Mouse (Mus musculus) lung, embryonic 14.5 days (tissue): ENCODE measurements around the gene Gm4305. TPM values are rescaled to one million over a fixed set of nuclear protein-coding genes. Genes with fewer than 3 reads are reported as not detected.
"Not testable (repeated sequence)": the region's sequence is repeated elsewhere in the genome, so short reads cannot be mapped to it uniquely, and the experiment has no call there.

ENCODE experiments used
- ATAC-seq: fragments of 200-750 bp; cut with Nextera tagmentation; 2 replicates; pipeline ENCODE4 v1.8.0; 2017; ENCODE audit warnings: mild to moderate bottlenecking, moderate TSS enrichment, moderate library complexity; ENCODE audit not compliant: insufficient read depth
- DNase-seq: peaks from one replicate; pipeline ENCODE4 v3.0.0-alpha.2; 2015
- H3K27ac ChIP-seq: fragments of 300-500 bp; sonication (generic); 2 replicates; pipeline ENCODE4 v1.5.1; 2014; ENCODE audit warnings: low read depth, mild to moderate bottlenecking, moderate library complexity
- H3K27me3 ChIP-seq: fragments of 300-500 bp; sonication (generic); 2 replicates; pipeline ENCODE4 v1.6.1; 2014; ENCODE audit warnings: low read length, control low read depth; ENCODE audit not compliant: insufficient read depth
- H3K36me3 ChIP-seq: fragments of 300-500 bp; sonication (generic); 2 replicates; pipeline ENCODE4 v1.6.1; 2014; ENCODE audit warnings: control low read depth; ENCODE audit not compliant: insufficient read depth
- H3K4me1 ChIP-seq: fragments of 300-500 bp; sonication (generic); 2 replicates; pipeline ENCODE4 v1.6.1; 2014; ENCODE audit warnings: antibody characterized with exemption, control low read depth; ENCODE audit not compliant: insufficient read depth
- H3K4me2 ChIP-seq: fragments of 300-500 bp; sonication (generic); 2 replicates; pipeline ENCODE4 v1.6.1; 2014; ENCODE audit warnings: mild to moderate bottlenecking
- H3K4me3 ChIP-seq: fragments of 300-500 bp; sonication (generic); 2 replicates; pipeline ENCODE4 v1.5.1; 2014; ENCODE audit warnings: low read depth, low read length
- H3K9ac ChIP-seq: fragments of 300-500 bp; sonication (generic); 2 replicates; pipeline ENCODE4 v1.6.1; 2014
- H3K9me3 ChIP-seq: fragments of 300-500 bp; sonication (generic); 2 replicates; pipeline ENCODE4 v1.6.1; 2016; ENCODE audit warnings: low read depth, low read length, control low read depth
- WGBS: fragments of 180-500 bp; shearing (Covaris S2); extraction: QIAGEN DNeasy Blood & Tissue Kit; methylation state at CpG from one replicate; pipeline ENCODE4 v1.1.7; 2014; 5-methylcytosine and 5-hydroxymethylcytosine counted together
- polyA plus RNA-seq: library from polyadenylated mRNA; unstranded; fragments of >200 nt; fragmentation: Nextera tagmentation; extraction: Ambion mirVana; gene quantifications from 2 replicates; pipeline ENCODE4 v1.2.1, GENCODE M21; 2014

Gm4305 gene
- not detected in 2 replicates for polyA plus RNA-seq

- no CpG with 5 or more reads among the region's 3 CpGs for WGBS
- not testable (repeated sequence) for H3K9me3 ChIP-seq, H3K36me3 ChIP-seq, H3K9ac ChIP-seq, ATAC-seq, DNase-seq, H3K27me3 ChIP-seq, H3K4me2 ChIP-seq, H3K27ac ChIP-seq, H3K4me1 ChIP-seq, H3K4me3 ChIP-seq
Measured at GRCm38 (mm10) chr10:100350793-100351192, at the start of gene Gm4305. Gene Gm4305, plus strand, starts transcription at chr10:100351093.

DNA sequence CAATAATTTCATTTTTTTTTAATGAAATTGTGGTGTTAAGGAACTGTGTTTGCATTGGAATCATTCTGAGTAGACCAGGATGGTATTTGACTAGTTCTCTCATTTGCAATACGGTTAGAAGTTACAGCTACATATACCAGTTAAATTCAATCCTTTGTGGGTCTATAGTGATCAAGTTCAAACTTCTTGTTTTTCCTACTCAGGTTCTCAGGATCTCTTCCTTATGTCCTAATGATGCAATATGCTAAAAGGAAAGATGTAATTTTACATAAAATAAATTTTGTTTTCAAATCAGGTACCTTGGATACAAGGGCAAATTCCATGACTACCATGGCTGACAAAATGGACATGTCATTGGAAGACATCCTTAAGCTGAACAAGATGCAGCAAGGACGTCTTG is 15.5 kb upstream of the Gm4305 start, which contains the start of gene Gm4301:
Gene Gm4301, plus strand, starts transcription at position 301 of the 400 bp plus-strand sequence.
- H3K4me2 ChIP-seq, H3K9ac ChIP-seq, H3K4me3 ChIP-seq, H3K36me3 ChIP-seq, DNase-seq, H3K4me1 ChIP-seq, H3K27me3 ChIP-seq, H3K9me3 ChIP-seq, H3K27ac ChIP-seq, ATAC-seq: not testable (repeated sequence)
- WGBS, result no CpG with 5 or more reads among the region's 2 CpGs

- H3K4me1 ChIP-seq, H3K9me3 ChIP-seq: not testable (repeated sequence)
- WGBS, result no CpG with 5 or more reads among the region's 3 CpGs
Measured at GRCm38 (mm10) chr10:100340536-100340935, 10.4 kb upstream of the Gm4305 start, which contains the start of gene Gm4302. Gene Gm4302, plus strand, starts transcription at chr10:100340836.

GRCm38 (mm10) chr10:100345672-100346071 is 5.2 kb upstream of the Gm4305 start, which contains the start of gene Gm4303:
Gene Gm4303, plus strand, starts transcription at chr10:100345972.
- not testable (repeated sequence) for H3K36me3 ChIP-seq, ATAC-seq, DNase-seq, H3K4me3 ChIP-seq, H3K9me3 ChIP-seq, H3K4me1 ChIP-seq, H3K4me2 ChIP-seq, H3K27me3 ChIP-seq, H3K27ac ChIP-seq, H3K9ac ChIP-seq
- WGBS, result no CpG with 5 or more reads among the region's 3 CpGs

More at GRCm38 (mm10) chr10:100340536-100340935, 10.4 kb upstream of the Gm4305 start, which contains the start of gene Gm4302:
- H3K36me3 ChIP-seq, ATAC-seq, DNase-seq, H3K4me2 ChIP-seq, H3K27me3 ChIP-seq, H3K4me3 ChIP-seq, H3K9ac ChIP-seq, H3K27ac ChIP-seq: not testable (repeated sequence)

GRCm38 (mm10) chr10:100356841-100357240 is 5.9 kb downstream of the Gm4305 start:
- H3K4me1 ChIP-seq, H3K27ac ChIP-seq, H3K9me3 ChIP-seq, H3K36me3 ChIP-seq, H3K4me3 ChIP-seq, H3K4me2 ChIP-seq, H3K9ac ChIP-seq, DNase-seq, H3K27me3 ChIP-seq, ATAC-seq: not testable (repeated sequence)
- WGBS, result 58% methylated on average over 2 of the region's 2 CpGs

- no CpG with 5 or more reads among the region's 3 CpGs for WGBS
Measured at GRCm38 (mm10) chr10:100361038-100361437, 10.1 kb downstream of the Gm4305 start, which contains the start of gene Gm4307. Gene Gm4307, plus strand, starts transcription at chr10:100361338.

GRCm38 (mm10) chr10:100382460-100382859 is 31.6 kb downstream of the Gm4305 start, which contains the start of gene Gm4312:
Gene Gm4312, minus strand, starts transcription at chr10:100382560.
- H3K36me3 ChIP-seq, H3K4me3 ChIP-seq, DNase-seq, H3K27me3 ChIP-seq, H3K9ac ChIP-seq, H3K4me2 ChIP-seq, H3K4me1 ChIP-seq, H3K9me3 ChIP-seq, ATAC-seq, H3K27ac ChIP-seq: not testable (repeated sequence)
- no CpG with 5 or more reads among the region's 2 CpGs for WGBS

More at GRCm38 (mm10) chr10:100361038-100361437, 10.1 kb downstream of the Gm4305 start, which contains the start of gene Gm4307:
- not testable (repeated sequence) for H3K9ac ChIP-seq, ATAC-seq, H3K4me1 ChIP-seq, H3K4me3 ChIP-seq, H3K36me3 ChIP-seq, H3K9me3 ChIP-seq, DNase-seq, H3K4me2 ChIP-seq, H3K27me3 ChIP-seq, H3K27ac ChIP-seq

Other genes with a start within 250 kb of the Gm4305 start
- not detected in 2 replicates for gene Gm4301, start 15.4 kb upstream of the Gm4305 start, polyA plus RNA-seq
- not detected in 2 replicates for gene Gm4302, start 10.3 kb upstream of the Gm4305 start, polyA plus RNA-seq
- gene Gm4303, start 5.1 kb upstream of the Gm4305 start, polyA plus RNA-seq, result not detected in 2 replicates
- gene Gm4307, start 10.2 kb downstream of the Gm4305 start, polyA plus RNA-seq, result not detected in 2 replicates
- not detected in 2 replicates for gene Gm4312, start 31.5 kb downstream of the Gm4305 start, polyA plus RNA-seq
- gene Tmtc3, start 136.3 kb downstream of the Gm4305 start, polyA plus RNA-seq, result 35.2 and 35.5 TPM in 2 replicates
- 6.2 and 6.7 TPM in 2 replicates for gene Cep290, start 136.5 kb downstream of the Gm4305 start, polyA plus RNA-seq
- 8.0 and 9.1 TPM in 2 replicates for gene 4930430F08Rik, start 239.3 kb downstream of the Gm4305 start, polyA plus RNA-seq
- not detected in 2 replicates for gene 1700017N19Rik, start 239.4 kb downstream of the Gm4305 start, polyA plus RNA-seq